15 mouse cellular contexts compared by ENCODE assay signal in genomic region chr6:6105586-6105985, GRCm38 (mm10).
A peak's percentile ranks its signal among the peaks of the same experiment; 100 is the strongest.
DNase-seq lines count a peak whose midpoint lies in the region.
"Had no signal": no experiment of that assay in that cellular context is flagged by ENCODE, and none has a peak within 500 bp of the region (broad histone marks: within the 10 kb centered on the region; RNA-seq: fewer than 3 reads in every experiment).

No protein-coding gene starts in this region.

- DNase-seq in adrenal gland, adult 2 months, result peak; percentile 20
- no peak for DNase-seq in adrenal gland, postnatal 4 days (ENCODE audit: low spot score in 2 of 2)
- peak; percentile 13 for DNase-seq in adrenal gland, postnatal 25 days
- DNase-seq in adrenal gland, adult (ENCODE audit: inconsistent age in 2 of 2, low spot score in 1 of 2), result no peak
- DNase-seq in lung, postnatal 25 days (ENCODE audit: low spot score), result peak; percentile 8
- DNase-seq in lung, postnatal 4 days, result no peak
- DNase-seq: cerebellum, adult 11-12 months; cerebellum, adult 8-10 months; cerebellum, postnatal 10 days; cerebellum, postnatal 36 days; embryo, embryonic 11 days; gastrocnemius, postnatal 25 days; heart, adult 18-20 months; heart, postnatal 10 days; heart, postnatal 36 days had no signal

Comparison
In these comparisons a context has a peak if more than half of its experiments do, and no peak if none do; other contexts are left out.
1. DNase-seq: peak in adrenal gland, adult 2 months (single experiment), adrenal gland, postnatal 25 days (single experiment) and lung, postnatal 25 days (single experiment); none in adrenal gland, postnatal 4 days (0 of 2), adrenal gland, adult (0 of 2) and lung, postnatal 4 days (0 of 2).